Mouse (Mus musculus) MEL (cell line): Measurements from ENCODE around the gene Acss1. TPM values are rescaled to one million over a fixed set of nuclear protein-coding genes. Genes with fewer than 3 reads are reported as not detected.

ENCODE experiments used
- DNase-seq: peaks from one replicate; pipeline ENCODE4 v3.0.0; 2011; ENCODE audit warnings: low read depth, low spot score
- H3K27ac ChIP-seq: 2 replicates; pipeline ENCODE4 v1.5.1; 2012; ENCODE audit warnings: low read depth, mild to moderate bottlenecking, control low read depth, low read length, moderate library complexity; ENCODE audit not compliant: control insufficient read depth
- H3K27me3 ChIP-seq, 2 experiments: fragments of 150-350 bp in 1 of 2; sonication (generic) in 1 of 2; 2 replicates each; pipeline ENCODE4 v1.6.1; 2012; ENCODE audit warnings: low read length in 2 of 2, mild to moderate bottlenecking in 2 of 2, improper control_type of control experiment in 1 of 2, moderate library complexity in 1 of 2; ENCODE audit not compliant: insufficient read depth in 2 of 2, control insufficient read depth in 1 of 2
- H3K36me3 ChIP-seq, 2 experiments: 2 replicates each; pipeline ENCODE4 v1.6.1; 2012 to 2014; ENCODE audit warnings: low read length in 2 of 2, improper control_type of control experiment in 1 of 2, inconsistent platforms in 1 of 2, mild to moderate bottlenecking in 1 of 2; ENCODE audit not compliant: insufficient read depth in 2 of 2, control insufficient read depth in 1 of 2
- H3K4me1 ChIP-seq, 2 experiments: fragments of 150-350 bp in 1 of 2; sonication (generic) in 1 of 2; 2 replicates each; pipeline ENCODE4 v1.6.1; 2012; ENCODE audit warnings: low read length in 2 of 2, improper control_type of control experiment in 1 of 2, mild to moderate bottlenecking in 1 of 2; ENCODE audit not compliant: insufficient read depth in 2 of 2, control insufficient read depth in 1 of 2
- H3K4me3 ChIP-seq, 2 experiments: fragments of 150-350 bp in 1 of 2; sonication (generic) in 1 of 2; 2 replicates each; pipeline ENCODE4 v1.5.1; 2012; ENCODE audit warnings: low read depth in 2 of 2, low read length in 2 of 2, mild to moderate bottlenecking in 2 of 2, moderate library complexity in 2 of 2, control low read depth in 1 of 2, improper control_type of control experiment in 1 of 2; ENCODE audit not compliant: control insufficient read depth in 1 of 2, insufficient read depth in 1 of 2
- H3K79me2 ChIP-seq: 2 replicates; pipeline ENCODE4 v1.6.1; 2012; ENCODE audit warnings: mild to moderate bottlenecking, low read length, moderate library complexity; ENCODE audit not compliant: control insufficient read depth, poor library complexity, insufficient read depth
- H3K9ac ChIP-seq: 2 replicates; pipeline ENCODE4 v1.6.1; 2012; ENCODE audit warnings: low read depth, mild to moderate bottlenecking, control low read depth, low read length, moderate library complexity; ENCODE audit not compliant: control insufficient read depth, poor library complexity, severe bottlenecking
- H3K9me3 ChIP-seq: fragments of 150-350 bp; sonication (generic); replicated peaks from 2 replicates; pipeline ENCODE4 v1.6.1; 2012; ENCODE audit warnings: mild to moderate bottlenecking, low read length, improper control_type of control experiment, moderate library complexity; ENCODE audit not compliant: insufficient read depth
- BHLHE40 ChIP-seq: IDR thresholded peaks from 2 replicates; pipeline ENCODE4 v1.6.1; 2012; ENCODE audit warnings: low read depth, mild to moderate bottlenecking, inconsistent platforms, low read length, improper control_type of control experiment, borderline replicate concordance
- CHD1 ChIP-seq: IDR thresholded peaks from 2 replicates; pipeline ENCODE4 v1.6.1; 2012; ENCODE audit warnings: low read depth, mild to moderate bottlenecking, inconsistent platforms, low read length, improper control_type of control experiment
- ETS1 ChIP-seq: IDR thresholded peaks from 2 replicates; pipeline ENCODE4 v1.6.1; 2012; ENCODE audit warnings: low read depth, mild to moderate bottlenecking, inconsistent platforms, low read length, improper control_type of control experiment, moderate library complexity
- GABPA ChIP-seq: IDR thresholded peaks from 2 replicates; pipeline ENCODE4 v1.6.1; 2012; ENCODE audit warnings: low read depth, mild to moderate bottlenecking, inconsistent platforms, low read length, improper control_type of control experiment, moderate library complexity
- HCFC1 ChIP-seq: IDR thresholded peaks from 2 replicates; pipeline ENCODE4 v1.6.1; 2012; ENCODE audit warnings: low read depth, mild to moderate bottlenecking, inconsistent platforms, low read length, improper control_type of control experiment, moderate library complexity
- JUND ChIP-seq: IDR thresholded peaks from 2 replicates; pipeline ENCODE4 v1.6.1; 2011; ENCODE audit warnings: low read depth, mild to moderate bottlenecking, improper control_type of control experiment, low read length
- KAT2A ChIP-seq: conservative IDR thresholded peaks from 2 replicates; pipeline ENCODE4 v1.6.1; 2012; ENCODE audit warnings: low read depth, low read length, improper control_type of control experiment, inconsistent platforms
- MAX ChIP-seq: IDR thresholded peaks from 2 replicates; pipeline ENCODE4 v1.6.1; 2011; ENCODE audit warnings: low read length, improper control_type of control experiment
- MEF2A ChIP-seq: IDR thresholded peaks from 2 replicates; pipeline ENCODE4 v1.6.1; 2014; ENCODE audit warnings: low read depth, mild to moderate bottlenecking, inconsistent platforms, low read length, improper control_type of control experiment; ENCODE audit not compliant: poor library complexity, insufficient replicate concordance, severe bottlenecking; ENCODE audit errors: extremely low read depth
- NRF1 ChIP-seq: IDR thresholded peaks from 2 replicates; pipeline ENCODE4 v1.6.1; 2014; ENCODE audit warnings: low read depth, mild to moderate bottlenecking, inconsistent platforms, low read length, improper control_type of control experiment, moderate library complexity; ENCODE audit not compliant: poor library complexity, insufficient read depth, severe bottlenecking
- POLR2AphosphoS2 ChIP-seq: IDR thresholded peaks from 2 replicates; pipeline ENCODE4 v1.6.1; 2011; ENCODE audit warnings: low read length, improper control_type of control experiment
- SMC3 ChIP-seq: IDR thresholded peaks from 2 replicates; pipeline ENCODE4 v1.6.1; 2011; ENCODE audit warnings: low read depth, low read length, improper control_type of control experiment
- TAL1 ChIP-seq: IDR thresholded peaks from 2 replicates; pipeline ENCODE4 v1.6.1; 2012; ENCODE audit warnings: mild to moderate bottlenecking, inconsistent platforms, low read length, moderate library complexity, mixed read lengths
- TCF12 ChIP-seq: IDR thresholded peaks from 2 replicates; pipeline ENCODE4 v1.6.1; 2014; ENCODE audit warnings: low read depth, mild to moderate bottlenecking, inconsistent platforms, low read length, improper control_type of control experiment, moderate library complexity
- UBTF ChIP-seq: IDR thresholded peaks from 2 replicates; pipeline ENCODE4 v1.6.1; 2012; ENCODE audit warnings: low read depth, mild to moderate bottlenecking, inconsistent platforms, low read length, improper control_type of control experiment, moderate library complexity, borderline replicate concordance; ENCODE audit not compliant: insufficient read depth
- ZKSCAN1 ChIP-seq: IDR thresholded peaks from 2 replicates; pipeline ENCODE4 v1.6.1; 2012; ENCODE audit warnings: low read depth, mild to moderate bottlenecking, inconsistent platforms, low read length, improper control_type of control experiment, moderate library complexity
- ZMIZ1 ChIP-seq: IDR thresholded peaks from 2 replicates; pipeline ENCODE4 v1.6.1; 2012; ENCODE audit warnings: low read depth, mild to moderate bottlenecking, inconsistent platforms, low read length, improper control_type of control experiment, moderate library complexity
- polyA plus RNA-seq, 2 experiments: library from polyadenylated mRNA; stranded (reverse) in 1 of 2; unstranded in 1 of 2; fragments of >175 nt in 1 of 2; fragments of >200 nt in 1 of 2; gene quantifications; 2 replicates each; pipeline versions ENCODE4 v1.2.1 to v1.2.4; 2012; ENCODE audit warnings: low replicate concordance in 2 of 2, low read depth in 1 of 2; ENCODE audit not compliant: insufficient read length in 2 of 2, insufficient read depth in 1 of 2, missing spikeins in 1 of 2
- total RNA-seq: library from RNA; depleted of rRNA; stranded (reverse); fragments of 300-350 nt; gene quantifications from 2 replicates; pipeline ENCODE4 v1.2.3, GENCODE M21; 2012

The Acss1 gene
- total and polyA plus RNA-seq, 3 experiments = 10.2 to 22.6 TPM; not detected in 1

- Histone ChIP-seq H3K9me3 (no peaks in the 10 kb centered on the region), H3K27me3 (no peaks in the 10 kb centered on the region), H3K9ac (no peak overlapping the region), H3K4me1 (no peaks in the 10 kb centered on the region), H3K4me3 (no peak overlapping the region), H3K27ac (no peak overlapping the region), H3K36me3 (no peaks in the 10 kb centered on the region; a peak in 2 of 4 replicates), H3K79me2 (peaks cover 6% of the 10 kb centered on the region; the same call in 1 of the 2 replicates)
- no peak for DNase-seq
- no peak for TF ChIP-seq HCFC1
- no peak for TF ChIP-seq BHLHE40
- no peak for TF ChIP-seq GABPA
- TF ChIP-seq MAX = no peak
- TF ChIP-seq SMC3 = no peak
These were observed 68.0 kb downstream of the Acss1 start for GRCm38 (mm10) chr2:150600263-150600662.

- Histone ChIP-seq H3K36me3 (no peaks in the 10 kb centered on the region; a peak in 1 of 4 replicates), H3K79me2 (no peaks in the 10 kb centered on the region; the same call in 1 of the 2 replicates), H3K9me3 (no peaks in the 10 kb centered on the region), H3K4me1 (no peaks in the 10 kb centered on the region), H3K27ac (no peak overlapping the region), H3K4me3 (no peak overlapping the region)
- DNase-seq = no peak
- TF ChIP-seq JUND (no peak), BHLHE40 (peak; percentile 75)
- TF ChIP-seq, all 39 proteins: peak for 1
- no peak overlapping the region for H3K9ac ChIP-seq
- no peaks in the 10 kb centered on the region for H3K27me3 ChIP-seq
These were observed 72.7 kb downstream of the Acss1 start for GRCm38 (mm10) chr2:150595411-150596190.

GRCm38 (mm10) chr2:150589076-150589475, 79.2 kb downstream of the Acss1 start:
- Histone ChIP-seq H3K4me1 (no peaks in the 10 kb centered on the region), H3K36me3 (peaks cover 0 to 3% of the 10 kb centered on the region in 2 experiments; a peak in 2 of 4 replicates), H3K4me3 (no peak overlapping the region), H3K79me2 (no peaks in the 10 kb centered on the region), H3K27me3 (no peaks in the 10 kb centered on the region), H3K27ac (no peak overlapping the region), H3K9ac (no peak overlapping the region), H3K9me3 (no peaks in the 10 kb centered on the region)
- no peak for DNase-seq
- no peak for TF ChIP-seq KAT2A

GRCm38 (mm10) chr2:150579628-150580027, 88.7 kb downstream of the Acss1 start:
- Histone ChIP-seq H3K36me3 (no peaks in the 10 kb centered on the region; a peak in 1 of 4 replicates), H3K27me3 (no peaks in the 10 kb centered on the region), H3K4me1 (no peaks in the 10 kb centered on the region), H3K27ac (no peak overlapping the region), H3K9ac (no peak overlapping the region), H3K79me2 (no peaks in the 10 kb centered on the region), H3K4me3 (no peak overlapping the region), H3K9me3 (no peaks in the 10 kb centered on the region)
- DNase-seq = no peak
- no peak for TF ChIP-seq NRF1
- no peak for TF ChIP-seq UBTF
- TF ChIP-seq ZMIZ1 = no peak
- no peak for TF ChIP-seq ETS1
- TF ChIP-seq POLR2AphosphoS2 = no peak
- TF ChIP-seq SMC3 = no peak
- no peak for TF ChIP-seq JUND
- no peak for TF ChIP-seq BHLHE40
- TF ChIP-seq GABPA = no peak
- no peak for TF ChIP-seq ZKSCAN1
- TF ChIP-seq MEF2A = no peak
- no peak for TF ChIP-seq CHD1
- TF ChIP-seq TAL1 = no peak
- no peak for TF ChIP-seq TCF12
